Mouse (Mus musculus): ENCODE results near the gene Tead3. TPM values are rescaled to one million over a fixed set of nuclear protein-coding genes. Genes with fewer than 3 reads are reported as not detected.

Gene Tead3
- 10 to 100 TPM in 1 of 2 experiments, 1 to 10 TPM in 1; 9.3 to 11.5 TPM for total RNA-seq (2021)
- long read RNA-seq, experiment 1, partial matches to known transcripts = 0 of 3 reads
- long read RNA-seq, experiment 1, other reads (novel, unspliced or antisense) = 3 of 3 reads
- long read RNA-seq, experiment 2, partial matches to known transcripts = 2 of 6 reads
- long read RNA-seq, experiment 2, other reads (novel, unspliced or antisense) = 3 of 6 reads

DNA sequence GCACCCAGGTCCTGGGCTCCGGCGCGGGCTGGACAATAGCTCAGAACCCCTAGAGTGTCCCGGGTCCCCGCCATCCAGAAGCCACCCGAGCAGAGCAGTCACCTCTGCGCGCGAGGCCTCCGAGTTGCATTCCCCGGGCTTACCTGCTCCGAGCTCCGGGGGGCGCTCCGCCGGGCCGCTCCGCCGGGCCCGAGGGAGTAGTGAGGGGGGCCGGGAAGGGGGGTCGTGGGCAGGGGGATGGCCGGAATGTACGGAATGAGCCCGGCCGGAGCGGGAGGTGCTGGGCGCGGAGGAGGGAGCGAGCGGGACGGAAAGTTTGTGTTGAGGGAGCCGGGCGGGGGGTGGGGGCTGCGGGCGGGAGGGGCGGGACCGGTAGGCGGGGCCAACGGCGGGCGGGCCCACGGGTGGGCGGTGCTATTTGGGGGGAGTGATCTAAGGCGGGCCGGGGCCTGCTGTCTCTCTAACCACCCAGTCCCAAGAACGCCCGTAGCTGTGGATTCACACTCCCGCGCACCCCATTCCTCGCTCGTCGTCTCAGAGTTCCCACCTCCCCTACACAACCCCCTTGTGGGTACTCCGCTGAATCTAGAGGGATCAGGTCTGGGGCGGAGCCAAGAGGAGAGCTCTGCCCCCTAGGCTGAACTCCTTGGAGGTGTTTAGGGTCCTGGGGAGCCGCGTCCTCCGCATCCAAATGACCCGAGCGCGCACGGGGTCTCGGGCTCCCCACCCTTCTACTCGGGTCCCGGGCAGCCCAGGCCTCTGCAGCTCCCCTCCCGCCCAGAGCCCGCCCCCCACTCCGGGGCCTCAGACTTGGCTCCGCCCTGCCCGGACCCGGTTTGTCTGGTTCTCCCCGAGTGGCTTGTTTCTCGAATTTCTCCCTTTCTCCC is at the start of gene Tead3:
TSS of gene Tead3 (minus strand) at position 352 of the 887 bp plus-strand sequence.
- peak; percentile 87 for DNase-seq
- intact Hi-C loops (cut with DNase I; ENCODE audit: low total_unique reads) = no loop called here

DNA sequence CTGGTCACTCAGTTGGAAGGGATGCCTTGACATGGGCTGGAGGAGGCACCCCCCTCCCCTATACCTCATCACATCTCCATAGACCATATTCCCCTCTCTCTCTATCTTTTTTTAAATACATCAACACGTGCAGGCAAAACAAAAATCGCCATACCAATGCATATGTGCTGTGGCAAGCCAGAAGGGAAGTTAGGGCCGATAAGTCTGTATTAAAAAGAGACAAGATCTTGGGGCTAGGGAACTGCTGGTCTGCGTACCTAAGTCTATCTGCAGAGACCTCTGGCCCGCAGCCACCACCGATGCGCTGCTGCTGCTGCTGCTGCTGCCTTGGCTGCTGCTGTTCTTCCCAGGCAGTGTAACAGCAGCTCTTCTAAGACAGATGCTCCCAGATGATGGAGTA is 44.4 kb upstream of the Tead3 start:
- intact Hi-C loops (cut with DNase I; ENCODE audit: low total_unique reads) = no loop called here

DNA sequence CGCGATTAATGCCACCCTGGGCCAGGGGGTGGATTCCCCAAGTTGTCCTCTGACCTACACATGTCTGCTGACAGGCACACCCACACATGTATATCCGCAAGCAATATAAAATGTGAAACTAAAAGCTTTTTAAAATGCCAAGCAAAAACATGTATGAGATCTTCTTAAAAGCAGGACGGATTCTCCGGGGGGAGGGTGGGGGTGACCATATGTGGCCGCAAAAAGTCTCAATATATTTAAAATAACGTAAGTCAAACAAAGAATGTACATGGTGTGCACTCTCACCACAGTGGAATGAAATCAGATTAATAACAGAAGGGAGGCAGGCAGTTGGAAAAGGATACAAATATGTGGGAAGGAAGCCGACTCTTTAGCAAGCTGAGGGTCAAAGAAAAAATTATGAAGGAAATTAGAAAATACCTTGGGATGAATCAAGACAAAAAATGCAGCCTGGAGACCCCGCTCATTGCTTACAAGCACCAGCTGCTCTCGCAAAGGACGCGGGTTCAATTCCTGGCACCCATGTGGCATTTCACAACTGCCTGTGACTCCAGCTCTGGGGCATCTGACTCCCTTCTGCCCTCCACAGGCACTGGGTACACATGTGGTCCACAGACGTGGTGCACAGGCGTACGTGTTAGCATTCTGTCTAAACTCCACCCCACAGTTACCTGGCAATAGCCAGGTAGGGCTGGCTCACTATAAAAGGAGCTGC is 43.6 kb upstream of the Tead3 start:
- DNase-seq = no peak
- intact Hi-C loops (cut with DNase I; ENCODE audit: low total_unique reads) = no loop called here

More for the DNA sequence above, 44.4 kb upstream of the Tead3 start:
- no peak for DNase-seq

DNA sequence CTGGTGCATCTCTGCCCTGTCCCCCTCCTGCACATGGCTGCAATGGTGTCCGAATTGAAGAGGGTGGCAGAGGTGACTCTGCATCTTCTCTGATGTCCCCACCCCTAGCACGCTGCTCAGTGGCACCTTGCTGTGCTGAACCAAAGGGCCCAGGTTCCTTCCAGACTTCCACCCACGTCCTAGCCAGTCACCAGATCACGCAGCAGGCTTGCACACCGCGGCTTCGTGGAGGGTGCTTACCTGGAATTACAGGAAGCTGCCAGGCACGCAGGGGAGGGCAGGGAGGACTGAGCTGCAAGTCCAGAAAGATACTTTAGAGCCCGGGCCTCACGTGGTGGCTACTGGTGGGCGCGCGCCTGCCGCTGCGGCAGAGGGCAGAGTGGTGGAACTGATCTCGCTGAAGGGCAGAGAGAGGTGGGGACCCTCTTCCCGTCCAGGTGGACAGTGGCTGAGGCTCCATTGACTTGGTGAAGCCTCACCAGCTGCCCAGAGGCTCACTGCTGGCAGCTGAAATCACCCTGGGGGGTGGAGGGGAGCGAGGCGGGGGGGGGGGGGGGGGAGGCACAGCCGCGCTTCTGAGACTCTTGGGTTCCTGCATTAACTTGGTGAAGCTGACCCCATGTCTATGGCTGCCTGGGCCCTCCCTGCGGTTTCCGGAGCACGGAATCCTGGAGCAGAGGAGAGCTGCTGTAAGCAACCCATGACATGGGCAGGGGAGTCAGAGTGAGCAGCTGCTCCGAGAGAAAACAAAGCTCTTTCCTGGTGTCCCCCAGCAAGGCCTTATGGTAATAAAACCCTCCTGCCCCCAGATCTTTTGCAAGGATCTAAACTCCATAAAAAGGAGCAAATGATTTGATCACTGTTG is 41.2 kb upstream of the Tead3 start:
- DNase-seq = no peak
- intact Hi-C loops (cut with DNase I; ENCODE audit: low total_unique reads) = no loop called here

DNA sequence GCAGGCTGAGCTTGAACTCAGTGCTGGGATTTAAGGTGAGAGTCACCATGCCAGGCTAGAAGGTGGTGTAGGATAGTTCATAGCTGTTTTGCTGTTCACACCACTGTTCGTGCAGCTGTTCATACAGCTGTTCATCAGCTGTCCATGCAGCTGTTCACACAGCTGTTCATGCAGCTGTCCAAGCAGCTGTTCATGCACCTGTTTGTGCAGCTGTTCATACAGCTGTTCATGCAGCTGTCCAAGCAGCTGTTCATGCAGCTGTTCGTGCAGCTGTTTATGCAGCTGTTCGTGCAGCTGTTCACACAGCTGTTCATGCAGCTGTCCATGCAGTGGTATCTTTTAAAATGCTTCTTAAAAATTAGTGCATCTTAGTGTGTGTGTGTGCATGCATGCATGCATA is 37.9 kb upstream of the Tead3 start:
- intact Hi-C loops (cut with DNase I; ENCODE audit: low total_unique reads) = loop anchor here (5.0 kb wide), 1 partner anchor 139 kb away; no protein-coding TSS in a partner anchor
- DNase-seq = no peak

DNA sequence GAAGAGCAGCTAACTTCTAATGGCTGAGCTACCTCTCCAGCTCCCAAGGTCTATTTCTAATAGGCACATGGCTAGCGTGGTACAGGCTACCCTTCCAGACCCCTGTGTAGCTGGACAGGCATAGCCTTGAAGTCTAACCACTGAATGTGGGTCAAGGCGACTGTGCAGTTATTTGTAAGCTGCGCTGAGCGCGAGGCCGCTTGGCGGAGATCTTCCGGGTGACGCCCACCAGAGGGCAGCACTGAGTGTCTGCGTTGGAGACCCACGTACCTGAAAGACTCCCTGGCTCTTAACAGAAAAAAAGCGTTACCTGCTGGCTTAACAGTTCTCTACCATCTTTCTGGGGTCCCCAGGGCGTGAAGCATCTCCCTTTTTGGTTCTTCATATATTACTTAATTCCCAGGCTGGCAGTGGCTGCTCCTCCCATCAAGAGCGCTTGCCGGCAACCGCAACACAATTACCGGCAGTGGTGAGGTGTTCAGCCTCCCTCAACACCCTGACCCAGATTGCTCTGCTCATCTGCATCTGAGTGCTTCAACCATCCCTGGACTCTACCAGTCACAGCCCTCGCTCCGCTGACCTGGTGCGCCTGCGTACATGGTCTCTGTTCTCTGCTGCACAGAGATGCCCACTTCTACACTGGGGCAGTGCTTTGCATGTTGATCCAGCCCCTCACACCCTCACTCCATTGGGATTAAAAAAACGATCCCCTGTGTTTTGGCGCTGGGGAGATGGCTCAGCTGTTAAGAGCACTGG is 35.7 kb upstream of the Tead3 start:
- intact Hi-C loops (cut with DNase I; ENCODE audit: low total_unique reads) = loop anchor here (5.0 kb wide), 1 partner anchor 141 kb away; no protein-coding TSS in a partner anchor

DNA sequence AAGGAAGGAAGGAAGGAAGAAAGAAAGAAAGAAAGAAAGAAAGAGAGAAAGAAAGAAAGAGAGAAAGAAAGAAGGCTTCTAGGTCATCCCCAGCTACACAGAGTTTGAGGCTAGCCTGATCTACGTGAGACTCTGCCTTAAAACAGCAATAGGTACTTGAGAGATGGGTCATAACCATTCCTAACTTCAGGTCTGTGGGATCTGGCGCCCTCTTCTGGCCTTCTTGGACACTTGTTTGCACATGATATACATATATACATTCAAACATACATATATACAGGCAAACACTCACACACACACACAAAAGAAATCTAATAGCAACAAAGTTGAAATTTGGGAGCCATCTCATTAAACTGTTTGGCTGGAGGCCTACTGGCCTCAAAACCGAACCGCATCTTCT is 33.7 kb upstream of the Tead3 start:
- DNase-seq = no peak
- intact Hi-C loops (cut with DNase I; ENCODE audit: low total_unique reads) = no loop called here

More for the DNA sequence above, 35.7 kb upstream of the Tead3 start:
- DNase-seq = peak; percentile 76

DNA sequence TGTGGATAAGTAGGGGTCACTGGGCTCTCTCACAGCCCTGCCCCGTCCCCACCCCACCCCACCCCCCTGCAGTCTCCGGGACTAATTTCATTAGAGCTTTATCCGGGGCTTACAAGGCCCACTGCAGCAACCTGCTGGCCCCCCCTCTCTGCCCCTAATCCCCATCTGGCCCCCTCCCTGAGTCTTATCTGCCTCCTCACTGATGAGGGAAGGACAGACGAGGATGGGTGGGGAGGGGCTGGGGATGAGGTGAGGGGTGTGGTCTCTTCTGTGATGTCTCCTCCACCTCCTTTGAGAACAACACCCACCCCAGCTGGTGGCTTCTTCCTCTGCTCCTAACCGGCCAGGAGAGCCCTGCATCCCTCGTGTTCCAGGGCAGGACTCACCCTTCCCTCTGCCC is 29.6 kb upstream of the Tead3 start:
- intact Hi-C loops (cut with DNase I; ENCODE audit: low total_unique reads) = no loop called here

DNA sequence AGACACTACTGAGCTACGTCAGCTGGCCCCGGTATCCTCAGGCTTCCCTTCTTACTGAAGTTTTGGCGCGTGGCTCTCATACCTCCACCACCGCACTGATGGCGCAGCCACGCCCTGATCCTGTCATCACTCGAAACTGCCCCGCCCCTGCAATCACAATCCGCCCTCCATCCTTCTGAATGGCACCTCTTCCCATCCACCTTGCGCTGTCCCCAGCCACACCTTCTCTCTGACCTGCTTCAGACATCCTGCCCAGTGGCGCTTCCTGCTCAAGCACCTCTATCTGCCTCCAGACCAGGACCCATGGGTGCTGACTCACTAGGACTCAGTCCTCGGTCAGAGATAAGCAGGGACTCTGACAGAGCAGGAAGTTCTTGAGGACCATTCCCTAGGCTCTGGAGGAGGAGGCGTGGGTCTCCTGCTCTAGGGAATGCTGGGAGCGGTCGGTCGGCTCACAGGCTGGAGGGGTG is 25.0 kb upstream of the Tead3 start:
- intact Hi-C loops (cut with DNase I; ENCODE audit: low total_unique reads) = no loop called here
- no peak for DNase-seq

More for the DNA sequence above, 29.6 kb upstream of the Tead3 start:
- DNase-seq = no peak

DNA sequence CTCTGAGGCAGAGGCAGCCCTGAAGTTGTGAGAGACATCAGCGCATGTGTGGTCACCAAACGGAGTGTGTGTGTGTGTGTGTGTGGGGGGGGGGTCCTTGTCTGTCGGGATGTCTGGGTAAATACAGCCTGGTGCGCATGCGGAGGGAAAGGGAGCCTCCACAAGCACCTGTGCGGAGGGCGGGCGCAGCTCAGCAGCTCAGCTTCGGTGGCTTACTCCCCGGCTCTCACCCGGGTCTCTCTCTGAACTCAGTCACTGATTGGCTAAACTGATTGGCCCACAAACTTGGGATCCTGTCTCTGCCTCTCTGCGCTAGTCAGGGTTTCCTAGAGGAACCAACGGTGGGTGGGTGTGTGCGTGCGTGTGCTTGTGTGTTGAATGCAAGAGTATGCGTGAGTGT is 23.9 kb upstream of the Tead3 start:
- DNase-seq = no peak
- intact Hi-C loops (cut with DNase I; ENCODE audit: low total_unique reads) = no loop called here

DNA sequence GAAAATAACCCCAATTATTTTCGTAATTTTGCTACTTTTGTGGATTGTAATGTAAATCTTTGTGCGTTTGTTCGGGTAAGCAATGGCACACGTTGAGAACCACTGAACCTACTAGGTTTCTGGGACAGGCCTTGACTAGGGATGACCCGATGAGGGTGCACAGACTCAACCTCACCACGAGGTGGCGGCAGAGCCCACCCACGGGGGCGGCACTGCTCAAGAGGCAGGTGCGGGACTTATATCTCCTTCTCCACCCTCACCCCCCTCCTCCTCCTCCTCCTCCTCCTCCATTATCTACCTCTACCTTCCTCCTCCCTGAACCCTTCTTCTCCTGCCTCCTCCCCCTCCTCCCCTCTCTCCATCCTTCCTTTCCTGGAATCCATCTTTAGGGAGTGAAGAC is 23.2 kb upstream of the Tead3 start:
- intact Hi-C loops (cut with DNase I; ENCODE audit: low total_unique reads) = no loop called here
- peak; percentile 45 for DNase-seq

DNA sequence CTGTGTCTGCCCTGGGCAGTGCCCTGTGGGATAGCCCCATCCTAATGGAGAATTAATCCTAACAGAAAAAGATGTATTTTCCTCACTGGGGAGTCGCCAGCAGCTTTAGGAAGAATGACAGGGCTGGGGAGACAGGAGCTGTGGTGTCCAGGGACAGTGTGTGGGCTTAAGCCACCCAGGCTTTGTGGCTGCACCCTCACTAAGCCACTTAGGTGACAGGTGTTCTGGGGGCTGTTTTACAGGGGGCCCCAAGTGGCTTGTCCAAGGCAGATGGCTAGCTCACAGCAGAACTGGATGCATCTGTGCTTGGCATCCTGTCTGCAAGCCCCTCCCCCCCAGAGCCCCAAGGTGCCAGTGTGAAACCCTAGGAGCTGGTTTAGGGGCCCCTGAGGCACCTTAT is 21.3 kb upstream of the Tead3 start:
- DNase-seq = no peak
- intact Hi-C loops (cut with DNase I; ENCODE audit: low total_unique reads) = no loop called here

DNA sequence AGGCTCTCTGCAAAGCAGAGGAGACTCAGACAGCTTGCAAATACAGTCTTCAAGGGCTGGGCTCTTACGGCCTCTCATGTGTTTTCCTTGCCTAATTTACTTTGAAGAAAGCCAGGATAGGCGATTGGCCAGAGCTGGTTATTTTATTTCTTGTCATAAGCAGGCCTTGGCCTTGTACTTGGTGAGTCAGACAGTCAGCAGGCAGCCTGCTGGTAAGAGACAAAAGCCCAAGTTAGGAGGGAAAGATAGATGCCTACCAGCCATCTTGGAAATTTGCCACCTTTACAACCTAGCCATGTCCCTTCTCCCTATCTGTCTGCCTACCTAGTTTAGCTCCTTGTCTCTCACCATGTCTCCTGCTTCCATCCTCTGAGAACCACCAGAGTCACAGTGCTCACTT is 20.7 kb upstream of the Tead3 start:
- no peak for DNase-seq
- intact Hi-C loops (cut with DNase I; ENCODE audit: low total_unique reads) = no loop called here

DNA sequence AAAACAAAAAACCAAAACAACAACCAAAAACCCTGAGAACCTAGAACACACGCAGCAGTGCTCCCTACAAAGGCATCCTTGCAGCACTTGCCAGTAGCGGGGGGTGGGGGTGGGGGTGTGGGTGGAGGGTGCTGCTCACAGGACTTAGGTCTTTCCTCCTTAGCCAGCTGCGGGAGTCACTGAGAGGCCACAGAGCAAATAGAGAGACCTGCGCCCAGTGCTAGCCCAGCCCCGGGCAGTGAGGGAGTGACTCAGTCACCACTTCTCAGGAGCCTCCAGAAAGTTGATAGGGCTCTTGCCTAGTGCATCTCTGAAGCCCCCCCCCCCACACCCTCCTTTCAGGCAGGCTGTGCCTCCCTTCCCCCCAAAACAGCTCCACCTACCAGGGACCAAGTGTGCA is 18.4 kb upstream of the Tead3 start:
- DNase-seq = no peak
- intact Hi-C loops (cut with DNase I; ENCODE audit: low total_unique reads) = no loop called here

DNA sequence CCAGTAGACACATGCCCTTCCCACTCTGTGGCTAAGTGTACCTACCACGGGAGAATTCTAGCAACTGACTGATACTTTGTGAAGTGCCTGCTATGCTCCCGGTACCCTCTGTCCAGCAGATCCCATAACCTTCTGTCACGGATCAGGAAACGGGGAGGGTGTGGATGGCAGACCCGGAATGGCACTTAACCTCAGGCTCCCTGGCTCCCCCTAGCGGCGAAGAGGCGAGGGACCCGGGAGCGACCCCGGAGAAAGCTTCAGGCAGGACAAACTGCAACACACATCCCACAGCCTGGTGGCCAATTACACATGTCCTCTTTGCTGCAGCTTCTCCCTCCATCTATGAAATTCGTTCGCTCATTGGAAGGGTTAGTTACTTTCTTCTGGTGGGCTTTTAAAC is 17.8 kb upstream of the Tead3 start:
- intact Hi-C loops (cut with DNase I; ENCODE audit: low total_unique reads) = no loop called here
- peak; percentile 83 for DNase-seq

DNA sequence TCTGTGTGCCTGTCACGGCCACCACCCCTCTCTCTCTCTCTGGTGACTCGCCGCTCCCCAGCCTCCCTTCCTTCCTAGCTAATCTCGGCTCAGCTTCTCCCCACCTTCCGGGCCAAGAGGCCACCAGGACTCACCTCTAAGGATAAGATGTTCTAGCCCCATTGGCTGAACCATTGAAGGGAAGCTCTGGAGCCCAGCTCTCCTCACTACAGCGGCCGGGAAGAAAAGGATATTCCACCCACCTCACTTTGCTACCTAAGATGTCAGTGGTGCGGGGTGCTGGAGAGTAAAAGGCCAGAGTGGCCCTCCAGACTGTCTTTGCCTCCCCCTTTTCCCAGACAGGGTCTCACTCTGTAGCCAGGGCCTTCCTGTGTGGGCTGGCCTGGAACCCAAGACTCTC is 14.5 kb upstream of the Tead3 start, which contains the start of gene Tulp1:
TSS of gene Tulp1 (minus strand) at position 101 of the 400 bp plus-strand sequence.
- intact Hi-C loops (cut with DNase I; ENCODE audit: low total_unique reads) = no loop called here
- DNase-seq = no peak

DNA sequence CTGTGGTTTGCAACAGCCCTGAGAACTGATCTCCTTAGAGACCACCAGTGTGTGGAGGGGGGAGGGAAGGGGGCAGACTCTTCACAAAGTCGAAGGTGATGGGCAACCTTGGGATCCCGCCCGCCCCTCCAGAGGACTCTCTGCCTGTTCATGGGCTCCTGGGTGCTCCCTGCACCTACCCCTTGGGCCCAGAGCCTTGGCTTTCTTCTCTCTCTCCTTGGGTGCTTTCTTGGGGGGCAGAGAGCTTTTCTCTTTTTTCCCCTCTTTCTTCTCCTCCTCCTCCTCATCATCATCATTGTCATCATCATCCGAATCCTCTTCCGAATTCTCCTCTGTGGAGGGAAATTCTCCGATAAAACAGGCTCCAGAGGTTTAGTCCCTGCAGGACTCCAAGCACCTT is 12.9 kb upstream of the Tead3 start:
- no peak for DNase-seq
- intact Hi-C loops (cut with DNase I; ENCODE audit: low total_unique reads) = no loop called here

DNA sequence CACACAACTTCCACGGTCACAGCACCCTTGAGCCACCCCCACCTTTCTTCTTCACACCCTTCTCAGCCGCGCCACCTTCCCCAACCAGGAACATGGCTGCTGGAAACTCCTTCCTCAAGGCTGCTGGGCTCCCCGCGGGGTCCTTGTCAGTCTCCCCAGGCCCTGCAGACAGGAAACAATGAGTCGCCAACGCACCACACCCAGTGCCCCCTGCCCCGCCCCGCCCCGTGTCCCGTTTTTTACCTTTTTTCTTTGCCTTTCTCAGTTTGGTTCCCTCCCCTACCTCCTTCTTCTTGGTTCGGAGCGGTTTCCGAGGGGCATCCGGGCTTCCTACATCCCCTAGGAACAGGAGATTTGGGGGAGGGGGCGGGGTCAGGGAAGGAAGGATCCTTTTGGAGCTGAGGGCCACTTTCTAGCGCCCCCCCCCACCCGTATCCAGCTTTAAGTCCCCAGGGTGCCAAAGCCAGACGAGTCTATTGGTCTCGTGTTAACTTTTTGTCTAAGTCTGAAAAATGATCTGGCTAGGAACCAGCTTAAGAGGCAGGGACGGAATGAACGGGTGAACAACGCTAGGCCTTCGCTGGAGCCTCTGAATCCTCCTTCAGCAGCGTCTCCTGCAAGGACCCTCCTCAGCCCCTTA is 12.2 kb upstream of the Tead3 start:
- intact Hi-C loops (cut with DNase I; ENCODE audit: low total_unique reads) = no loop called here

More for the DNA sequence above, 12.2 kb upstream of the Tead3 start:
- no peak for DNase-seq
